Mouse (Mus musculus): ENCODE results near the gene Lrp1. TPM values are rescaled to one million over a fixed set of nuclear protein-coding genes. Genes with fewer than 3 reads are reported as not detected.
A peak's percentile ranks its signal among the peaks of the same experiment; 100 is the strongest.

Gene Lrp1
- total and polyA plus RNA-seq, 3 experiments: 0.39 to 0.42 TPM; not detected in 1

GRCm38 (mm10) chr10:127604465-127605250, 16.3 kb downstream of the Lrp1 start:
- Histone ChIP-seq H3K4me3 (ENCODE audit: control insufficient read depth in 1 of 2, insufficient read depth in 1 of 2, low read depth in 2 of 2, low read length in 2 of 2) (no peak overlapping the region), H3K36me3 (ENCODE audit: control insufficient read depth in 1 of 2, insufficient read depth in 2 of 2, low read length in 2 of 2) (peaks cover 0 to 6% of the 10 kb centered on the region in 2 experiments; a peak in 1 of 4 replicates), H3K27ac (ENCODE audit: control insufficient read depth, low read depth, low read length) (no peak overlapping the region), H3K79me2 (ENCODE audit: control insufficient read depth, insufficient read depth, low read length, poor library complexity) (no peaks in the 10 kb centered on the region), H3K27me3 (ENCODE audit: control insufficient read depth in 1 of 2, insufficient read depth in 2 of 2, low read length in 2 of 2) (peaks cover 2 to 3% of the 10 kb centered on the region in 2 experiments; a peak in 3 of 4 replicates), H3K4me1 (ENCODE audit: control insufficient read depth in 1 of 2, insufficient read depth in 2 of 2, low read length in 2 of 2) (peaks cover 0 to 12% of the 10 kb centered on the region in 2 experiments; a peak in 3 of 4 replicates), H3K9me3 (replicated peaks; ENCODE audit: insufficient read depth, low read length) (no peaks in the 10 kb centered on the region), H3K9ac (ENCODE audit: control insufficient read depth, low read depth, low read length, poor library complexity, severe bottlenecking) (no peak overlapping the region)
- peak; percentile 73 for DNase-seq (ENCODE audit: low read depth, low spot score)
- TF ChIP-seq ZNF384 (IDR thresholded peaks at IDR 0.05; ENCODE audit: low read depth, low read length): no peak
- no peak for TF ChIP-seq TBP (IDR thresholded peaks at IDR 0.05; ENCODE audit: low read depth, low read length)
- no peak for TF ChIP-seq NRF1 (IDR thresholded peaks at IDR 0.05; ENCODE audit: insufficient read depth, low read depth, low read length, poor library complexity, severe bottlenecking)
- no peak for TF ChIP-seq JUND (IDR thresholded peaks at IDR 0.05; ENCODE audit: low read depth, low read length)
- no peak for TF ChIP-seq POLR2AphosphoS2 (IDR thresholded peaks at IDR 0.05; ENCODE audit: low read length)
- peak; percentile 94 for TF ChIP-seq RCOR1 (IDR thresholded peaks at IDR 0.05; ENCODE audit: low read depth, low read length)
- peak; percentile 90 for TF ChIP-seq GATA1 (IDR thresholded peaks at IDR 0.05; ENCODE audit: low read depth, low read length)
- TF ChIP-seq USF2 (IDR thresholded peaks at IDR 0.05; ENCODE audit: borderline replicate concordance in 1 of 2, insufficient read depth in 1 of 2, low read depth in 1 of 2, low read length in 2 of 2): no peak
- no peak for TF ChIP-seq MXI1 (IDR thresholded peaks at IDR 0.05; ENCODE audit: low read depth, low read length)
- no peak for TF ChIP-seq E2F4 (IDR thresholded peaks at IDR 0.05; ENCODE audit: borderline replicate concordance, low read depth, low read length)
- TF ChIP-seq ETS1 (IDR thresholded peaks at IDR 0.05; ENCODE audit: low read depth, low read length): peak; percentile 47; the same call in 1 of the 2 replicates
- no peak for TF ChIP-seq MAFK (IDR thresholded peaks at IDR 0.05; ENCODE audit: borderline replicate concordance, low read depth, low read length)
- TF ChIP-seq CTCF (IDR thresholded peaks at IDR 0.05 in 2 of 3, conservative IDR thresholded peaks at IDR 0.05 in 1 of 3; ENCODE audit: control insufficient read depth in 1 of 3, insufficient read depth in 1 of 3, low read depth in 2 of 3, low read length in 3 of 3, poor library complexity in 1 of 3, severe bottlenecking in 1 of 3): no peak
- peak; percentile 42 for TF ChIP-seq TCF12 (IDR thresholded peaks at IDR 0.05; ENCODE audit: low read depth, low read length)
- no peak for TF ChIP-seq POLR2AphosphoS5 (IDR thresholded peaks at IDR 0.05; ENCODE audit: borderline replicate concordance, low read depth, low read length)
- TF ChIP-seq ELF1 (IDR thresholded peaks at IDR 0.05; ENCODE audit: low read depth, low read length): no peak
- TF ChIP-seq EP300 (IDR thresholded peaks at IDR 0.05; ENCODE audit: low read depth in 1 of 2, low read length in 2 of 2): peak; percentile 63 to 76
- TF ChIP-seq CHD2 (IDR thresholded peaks at IDR 0.05; ENCODE audit: low read length): no peak
- TF ChIP-seq KAT2A (conservative IDR thresholded peaks at IDR 0.05; ENCODE audit: low read depth, low read length): no peak
- TF ChIP-seq POLR2A (IDR thresholded peaks at IDR 0.05; ENCODE audit: control insufficient read depth in 1 of 2, insufficient read depth in 1 of 2, low read depth in 1 of 2, low read length in 2 of 2, poor library complexity in 1 of 2): no peak
- TF ChIP-seq HCFC1 (IDR thresholded peaks at IDR 0.05; ENCODE audit: low read depth, low read length): no peak
- no peak for TF ChIP-seq MYB (IDR thresholded peaks at IDR 0.05; ENCODE audit: low read depth, low read length)
- TF ChIP-seq SMC3 (IDR thresholded peaks at IDR 0.05; ENCODE audit: low read depth, low read length): no peak
- no peak for TF ChIP-seq NELFE (IDR thresholded peaks at IDR 0.05; ENCODE audit: low read depth, low read length)
- peak; percentile 45; the same call in 1 of the 2 replicates for TF ChIP-seq TAL1 (IDR thresholded peaks at IDR 0.05; ENCODE audit: low read length)
- TF ChIP-seq BHLHE40 (IDR thresholded peaks at IDR 0.05; ENCODE audit: borderline replicate concordance, low read depth, low read length): no peak
- no peak for TF ChIP-seq ZMIZ1 (IDR thresholded peaks at IDR 0.05; ENCODE audit: low read depth, low read length)

Data from MEL (cell line).